Mouse (Mus musculus) testis, postnatal 10 days (tissue): Measurements from ENCODE around the gene D1Ertd622e.
"Not testable (repeated sequence)": the region's sequence is repeated elsewhere in the genome, so short reads cannot be mapped to it uniquely, and the experiment has no call there.

ENCODE experiments used
- DNase-seq: peaks from one replicate; pipeline ENCODE4 v3.0.0; 2021; ENCODE audit warnings: low spot score

Gene D1Ertd622e

GRCm38 (mm10) chr1:97580680-97581079 is 81.2 kb downstream of the D1Ertd622e start:
- not testable (repeated sequence) for DNase-seq

DNA sequence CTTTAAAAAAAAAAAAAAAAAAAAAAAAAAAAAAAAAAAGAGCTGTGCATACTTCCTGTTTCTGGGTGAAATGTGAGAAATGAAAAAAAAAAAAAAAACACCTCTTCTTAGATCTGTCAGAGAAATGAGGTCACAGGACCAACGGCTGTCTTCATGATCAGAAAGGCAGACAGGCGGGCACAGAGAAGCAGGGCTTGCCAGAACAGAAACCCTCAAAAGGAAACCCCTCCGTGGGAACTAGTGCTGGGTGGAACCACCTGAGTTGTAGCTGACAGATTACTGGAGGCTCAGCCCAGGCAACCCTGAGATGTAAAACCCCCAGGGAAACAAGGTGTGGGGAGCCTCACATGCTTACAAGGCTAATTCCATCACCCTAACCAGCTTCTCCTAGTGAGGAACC is 81.6 kb downstream of the D1Ertd622e start:
- DNase-seq: no peak

DNA sequence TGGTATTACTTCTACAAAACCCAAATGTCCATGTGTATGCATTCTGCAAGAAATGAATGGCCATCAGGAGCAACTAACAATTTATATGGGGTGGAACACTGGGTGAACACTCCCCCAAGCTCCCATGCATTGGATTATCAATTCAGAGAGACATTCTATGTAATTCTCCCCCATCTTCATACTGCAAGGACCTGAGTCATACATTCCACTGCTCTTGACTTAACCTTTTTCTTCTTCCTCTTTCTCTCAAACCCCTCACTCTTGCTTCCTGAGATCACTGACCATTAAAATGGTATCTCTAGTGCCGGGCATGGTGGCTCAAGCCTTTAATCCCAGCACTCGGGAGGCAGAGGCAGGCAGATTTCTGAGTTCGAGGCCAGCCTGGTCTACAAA is 83.9 kb downstream of the D1Ertd622e start:
- DNase-seq: no peak

- no peak for DNase-seq
Measured at GRCm38 (mm10) chr1:97577062-97578024, 84.5 kb downstream of the D1Ertd622e start.

DNA sequence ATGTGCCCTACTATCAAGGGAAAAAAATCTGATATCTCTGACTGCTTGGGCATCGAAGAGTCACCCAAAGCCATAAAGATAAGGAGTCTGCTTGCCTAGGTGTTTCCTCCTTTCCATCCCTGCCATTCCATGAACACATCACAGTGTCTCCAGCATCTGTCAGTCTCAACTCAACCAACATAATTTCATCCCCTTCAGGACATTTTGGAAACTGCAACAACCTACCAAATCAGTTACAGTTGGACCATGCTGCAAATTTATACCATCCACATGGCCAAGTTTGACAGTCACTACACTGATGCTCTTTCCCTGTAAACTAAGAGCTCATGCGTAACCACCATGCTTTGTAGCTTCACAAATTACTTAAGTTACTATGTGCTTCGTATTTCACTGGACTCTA is 85.3 kb downstream of the D1Ertd622e start:
- DNase-seq: no peak

- DNase-seq: no peak
Measured at GRCm38 (mm10) chr1:97570814-97571213, 91.1 kb downstream of the D1Ertd622e start.

DNA sequence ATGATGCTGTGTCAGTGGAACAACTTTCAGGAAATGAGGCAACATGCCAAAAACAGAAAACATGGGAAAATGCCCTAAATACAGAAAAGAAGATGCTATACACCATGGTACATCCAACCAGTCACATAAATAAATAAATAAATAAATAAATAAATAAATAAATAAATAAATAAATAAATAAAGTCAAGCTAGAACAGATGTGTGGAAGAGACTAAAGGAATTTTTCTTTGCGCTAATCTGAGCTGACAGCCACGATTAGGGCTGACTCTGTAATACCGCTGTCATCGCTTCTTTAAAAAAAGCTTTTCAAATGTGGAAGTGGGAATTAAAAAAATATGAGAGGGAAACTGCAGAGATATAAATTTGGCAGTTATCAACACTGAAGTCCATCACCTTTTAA is 93.9 kb downstream of the D1Ertd622e start:
- no peak for DNase-seq

DNA sequence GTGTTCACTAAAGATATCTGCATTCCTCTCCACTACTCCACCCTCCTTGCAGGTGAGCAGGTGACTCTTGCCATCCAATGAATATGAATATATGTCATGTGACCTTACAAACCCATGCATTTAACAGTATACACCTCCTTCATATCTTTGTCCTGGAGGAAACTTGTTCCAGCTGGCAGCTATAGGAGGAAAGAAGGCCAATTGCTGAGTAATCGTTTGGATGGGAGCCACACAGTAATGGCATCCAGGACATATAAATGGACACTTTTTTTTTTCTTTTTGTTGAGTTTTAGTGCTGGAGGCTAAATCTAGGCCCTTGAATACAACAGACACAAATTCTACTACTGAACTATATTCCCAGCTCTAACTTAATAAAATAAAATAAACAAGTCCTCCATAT is 97.2 kb downstream of the D1Ertd622e start:
- DNase-seq: no peak

- DNase-seq: no peak
Measured at GRCm38 (mm10) chr1:97562867-97563266, 99.0 kb downstream of the D1Ertd622e start.
